Mouse (Mus musculus) embryonic facial prominence, embryonic 15.5 days (tissue): ENCODE measurements at regions not wholly inside any gene's neighbourhood (a gene's known extent, or its start where the extent isn't known, plus 50 kb on each side); places are given as distances from the start of the nearest gene placed in this dataset.

ENCODE experiments used
- ATAC-seq: fragments of 200-750 bp; cut with Nextera tagmentation; 2 replicates; pipeline ENCODE4 v1.8.0; 2017; ENCODE audit warnings: low read depth, moderate TSS enrichment; ENCODE audit not compliant: insufficient number of reproducible peaks, low FRiP score, low TSS enrichment
- H3K27ac ChIP-seq: fragments of 300-500 bp; sonication (generic); replicated peaks from 2 replicates; pipeline ENCODE4 v1.5.1; 2015; ENCODE audit warnings: mild to moderate bottlenecking, inconsistent platforms
- H3K27me3 ChIP-seq: fragments of 300-500 bp; sonication (generic); 2 replicates; pipeline ENCODE4 v1.6.1; 2015; ENCODE audit warnings: inconsistent platforms
- H3K36me3 ChIP-seq: fragments of 300-500 bp; sonication (generic); 2 replicates; pipeline ENCODE4 v1.6.1; 2015; ENCODE audit warnings: mild to moderate bottlenecking, inconsistent platforms
- H3K4me1 ChIP-seq: fragments of 300-500 bp; sonication (generic); 2 replicates; pipeline ENCODE4 v1.6.1; 2015; ENCODE audit warnings: inconsistent platforms
- H3K4me2 ChIP-seq: fragments of 300-500 bp; sonication (generic); replicated peaks from 2 replicates; pipeline ENCODE4 v1.6.1; 2015; ENCODE audit warnings: mild to moderate bottlenecking, inconsistent platforms
- H3K4me3 ChIP-seq: fragments of 300-500 bp; sonication (generic); replicated peaks from 2 replicates; pipeline ENCODE4 v1.5.1; 2015; ENCODE audit warnings: mild to moderate bottlenecking, inconsistent platforms
- H3K9ac ChIP-seq: fragments of 300-500 bp; sonication (generic); 2 replicates; pipeline ENCODE4 v1.6.1; 2015; ENCODE audit warnings: inconsistent platforms
- H3K9me3 ChIP-seq: fragments of 300-500 bp; sonication (generic); replicated peaks from 2 replicates; pipeline ENCODE4 v1.6.1; 2016; ENCODE audit warnings: inconsistent platforms
- WGBS: fragments of 180-500 bp; shearing (Covaris S2); methylation state at CpG from one replicate; pipeline ENCODE4 v1.1.7; 2015; 5-methylcytosine and 5-hydroxymethylcytosine counted together

DNA sequence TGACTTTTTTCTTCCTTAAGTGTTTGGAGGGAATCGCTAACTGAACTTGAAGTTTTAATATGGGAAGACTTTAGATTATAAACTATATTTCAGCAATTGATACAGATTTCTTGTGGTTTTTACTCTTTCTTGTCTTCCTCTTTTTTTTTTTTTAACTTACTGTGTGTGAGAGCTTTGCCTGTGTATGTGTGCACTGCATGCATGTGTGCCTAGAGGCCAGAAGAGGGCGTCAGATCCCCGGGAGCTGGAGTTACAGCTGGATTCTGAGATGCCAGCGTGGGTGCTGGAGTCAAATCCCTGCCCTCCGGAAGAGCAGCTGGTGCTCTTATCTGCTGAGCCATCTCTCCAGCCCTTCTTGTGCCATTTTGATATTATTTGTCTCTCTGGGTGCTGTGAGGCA lies 129.6 kb downstream of the Trim33 start:
- no peak for ATAC-seq
- no peaks in the 10 kb centered on the region for H3K36me3 ChIP-seq
- H3K9ac ChIP-seq = no peak overlapping the region
- H3K9me3 ChIP-seq = no peaks in the 10 kb centered on the region
- H3K4me3 ChIP-seq = no peak overlapping the region
- 82% methylated on average over 5 of the region's 5 CpGs for WGBS
- no peaks in the 10 kb centered on the region for H3K27me3 ChIP-seq
- H3K4me1 ChIP-seq = peaks cover 6% of the 10 kb centered on the region; the same call in 1 of the 2 replicates
- no peak overlapping the region for H3K4me2 ChIP-seq
- H3K27ac ChIP-seq = no peak overlapping the region

DNA sequence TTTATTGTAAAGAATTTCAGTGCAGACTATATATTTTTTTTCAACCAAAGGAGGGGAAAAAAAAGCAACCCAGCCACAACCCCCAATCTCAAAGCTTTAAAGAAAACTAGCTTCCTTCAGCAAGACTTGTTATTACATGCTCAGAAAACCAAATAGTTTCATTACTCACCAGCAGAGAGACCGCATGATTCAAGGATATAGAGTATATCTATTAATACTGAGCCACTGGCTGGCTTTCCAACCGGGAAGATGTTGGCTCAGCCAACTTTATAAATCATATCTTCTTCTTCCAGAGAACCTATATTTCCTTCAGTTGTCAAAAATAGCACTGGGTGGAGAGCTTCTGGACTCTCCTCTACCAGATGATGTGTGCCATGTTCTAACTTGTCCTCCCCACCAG lies 133.2 kb downstream of the Trim33 start:
- Histone ChIP-seq H3K27ac (no peak overlapping the region; the same call in 1 of the 2 replicates), H3K4me3 (no peak overlapping the region), H3K36me3 (no peaks in the 10 kb centered on the region), H3K27me3 (no peaks in the 10 kb centered on the region), H3K9me3 (no peaks in the 10 kb centered on the region), H3K4me1 (peaks cover 6% of the 10 kb centered on the region; the same call in 1 of the 2 replicates), H3K9ac (no peak overlapping the region), H3K4me2 (no peak overlapping the region)
- ATAC-seq = peak; percentile 72; the same call in 1 of the 2 replicates
- 55% methylated on average over 2 of the region's 2 CpGs for WGBS

DNA sequence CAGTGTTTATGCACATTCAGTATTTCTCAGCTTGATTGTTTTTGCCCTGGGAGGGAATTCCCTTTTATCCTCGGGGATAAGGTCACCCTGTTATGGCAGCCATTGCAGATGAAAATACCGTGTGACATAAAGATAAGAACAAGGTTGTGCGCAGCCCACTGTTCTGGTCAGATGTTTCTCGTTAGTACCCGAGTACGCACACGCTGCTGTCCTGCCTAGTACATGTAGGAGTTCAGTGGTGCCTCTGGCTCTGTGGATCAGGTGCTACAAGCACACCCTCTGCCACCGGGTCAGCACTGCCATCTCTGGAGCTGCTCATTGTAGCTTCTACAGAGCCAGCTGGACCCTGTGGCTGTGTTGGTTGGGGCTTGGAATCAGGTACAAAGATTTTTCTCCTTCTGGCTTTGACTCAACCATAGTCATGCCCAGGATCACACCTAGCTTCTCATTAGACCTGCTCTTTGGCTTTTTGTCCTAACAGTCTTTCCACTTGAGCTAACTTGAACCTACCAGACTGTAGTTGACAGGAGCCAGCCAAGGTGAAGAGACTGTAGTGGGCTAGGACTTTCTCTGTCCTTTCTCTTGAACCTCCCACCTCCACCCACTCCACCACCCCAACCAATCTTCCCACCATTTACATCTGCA lies 136.1 kb downstream of the Trim33 start:
- no peak for ATAC-seq
- WGBS = 55% methylated on average over 8 of the region's 8 CpGs
- no peaks in the 10 kb centered on the region for H3K36me3 ChIP-seq
- no peaks in the 10 kb centered on the region for H3K9me3 ChIP-seq
- H3K4me3 ChIP-seq = no peak overlapping the region
- H3K4me2 ChIP-seq = no peak overlapping the region
- H3K4me1 ChIP-seq = peaks cover 15% of the 10 kb centered on the region
- H3K27me3 ChIP-seq = no peaks in the 10 kb centered on the region
- H3K27ac ChIP-seq = no peak overlapping the region
- no peak overlapping the region for H3K9ac ChIP-seq

DNA sequence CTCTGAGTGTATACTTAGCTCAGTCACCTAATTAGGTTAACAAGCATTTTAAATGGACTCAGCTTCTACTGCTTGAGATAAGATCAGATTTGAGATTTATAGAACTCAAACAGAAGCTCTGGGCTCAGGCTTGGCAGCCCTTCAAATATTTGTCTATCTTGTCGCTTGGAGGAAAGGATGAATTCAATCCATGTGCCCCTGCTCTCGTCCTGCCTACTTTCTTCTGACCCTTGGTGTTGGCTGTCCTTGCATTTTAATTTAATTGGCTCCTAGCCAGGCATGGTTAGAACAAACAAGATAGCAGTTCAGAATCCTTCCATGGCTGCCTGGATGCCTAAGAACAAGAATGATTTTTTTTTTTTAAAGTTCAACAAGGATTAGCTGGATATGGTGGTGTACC lies 137.2 kb downstream of the Trim33 start:
- Histone ChIP-seq H3K27me3 (no peaks in the 10 kb centered on the region), H3K9me3 (no peaks in the 10 kb centered on the region), H3K36me3 (no peaks in the 10 kb centered on the region), H3K4me1 (peaks cover 26% of the 10 kb centered on the region), H3K4me3 (no peak overlapping the region), H3K27ac (no peak overlapping the region), H3K9ac (no peak overlapping the region), H3K4me2 (no peak overlapping the region)
- ATAC-seq = no peak
- 24% methylated on average over 2 of the region's 2 CpGs for WGBS

DNA sequence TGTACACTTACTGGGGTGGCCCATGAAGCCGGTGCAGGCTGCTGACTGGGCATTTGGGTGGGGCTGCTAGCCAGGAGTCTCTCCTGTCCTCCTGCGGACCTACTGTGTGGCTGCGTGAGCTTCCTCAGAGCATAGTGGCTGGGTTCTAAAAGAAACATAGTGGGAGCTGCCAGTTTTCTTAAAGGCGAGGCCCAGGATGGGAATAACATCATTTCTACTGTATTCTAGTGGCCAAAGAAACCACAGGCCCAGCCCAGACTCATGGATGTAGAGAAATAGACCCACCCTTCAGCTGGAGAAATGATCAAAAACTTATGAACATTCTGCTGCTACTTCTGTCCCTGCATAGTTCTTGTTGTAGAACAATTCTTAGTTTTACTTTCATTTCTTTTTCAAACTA lies 138.7 kb downstream of the Trim33 start:
- Histone ChIP-seq H3K9me3 (no peaks in the 10 kb centered on the region), H3K36me3 (no peaks in the 10 kb centered on the region), H3K27me3 (no peaks in the 10 kb centered on the region), H3K27ac (no peak overlapping the region), H3K9ac (no peak overlapping the region), H3K4me3 (no peak overlapping the region), H3K4me2 (no peak overlapping the region), H3K4me1 (peaks cover 32% of the 10 kb centered on the region)
- WGBS = 86% methylated on average over 4 of the region's 4 CpGs
- no peak for ATAC-seq

DNA sequence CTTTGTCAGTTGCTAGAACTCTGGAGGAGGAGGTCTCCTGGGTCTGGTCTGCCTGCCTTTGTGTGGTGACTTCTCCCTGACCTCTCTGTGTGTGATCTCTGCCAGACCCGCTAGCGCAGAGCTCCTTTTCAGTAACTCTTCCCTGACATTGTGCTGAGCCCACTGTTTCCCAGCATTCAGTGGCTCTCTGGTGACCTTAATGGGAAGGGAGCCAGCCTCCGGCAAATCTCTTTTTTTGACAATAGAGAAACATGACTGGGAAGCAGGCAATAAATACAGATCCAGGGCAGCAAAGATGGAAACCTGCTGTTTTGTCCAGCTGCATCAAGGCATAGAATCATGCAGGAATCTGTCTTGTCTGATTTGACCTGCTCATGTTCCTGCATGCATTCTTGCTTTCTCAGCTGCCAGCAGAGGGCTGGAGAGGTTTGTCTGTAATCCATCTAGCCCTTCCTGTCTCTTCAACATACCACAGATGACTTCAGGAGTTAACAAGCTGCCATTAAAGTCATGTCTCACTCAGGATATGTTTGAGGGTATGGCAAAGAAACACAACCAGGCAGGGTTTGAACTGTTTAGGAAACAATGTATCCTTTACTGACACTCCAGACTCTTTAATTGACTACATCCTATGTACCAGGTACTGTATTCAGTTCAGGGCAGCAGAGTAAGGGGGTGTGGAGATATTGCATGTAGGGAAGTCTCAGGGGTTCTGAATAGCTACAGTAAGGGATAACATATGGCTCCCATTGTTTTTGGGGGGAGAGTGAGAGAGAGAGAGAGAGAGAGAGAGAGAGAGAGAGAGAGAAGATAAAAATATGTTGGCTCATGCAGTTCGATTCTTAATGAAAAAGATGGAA lies 140.9 kb downstream of the Trim33 start:
- H3K27me3 ChIP-seq = no peaks in the 10 kb centered on the region
- H3K4me3 ChIP-seq = no peak overlapping the region
- ATAC-seq = peak; percentile 76
- H3K9me3 ChIP-seq = no peaks in the 10 kb centered on the region
- H3K4me2 ChIP-seq = no peak overlapping the region
- WGBS = 23% methylated on average over 4 of the region's 4 CpGs
- peaks cover 32% of the 10 kb centered on the region for H3K4me1 ChIP-seq
- H3K36me3 ChIP-seq = no peaks in the 10 kb centered on the region
- H3K9ac ChIP-seq = no peak overlapping the region
- H3K27ac ChIP-seq = peak overlapping the region; percentile 39; the same call in 1 of the 2 replicates

DNA sequence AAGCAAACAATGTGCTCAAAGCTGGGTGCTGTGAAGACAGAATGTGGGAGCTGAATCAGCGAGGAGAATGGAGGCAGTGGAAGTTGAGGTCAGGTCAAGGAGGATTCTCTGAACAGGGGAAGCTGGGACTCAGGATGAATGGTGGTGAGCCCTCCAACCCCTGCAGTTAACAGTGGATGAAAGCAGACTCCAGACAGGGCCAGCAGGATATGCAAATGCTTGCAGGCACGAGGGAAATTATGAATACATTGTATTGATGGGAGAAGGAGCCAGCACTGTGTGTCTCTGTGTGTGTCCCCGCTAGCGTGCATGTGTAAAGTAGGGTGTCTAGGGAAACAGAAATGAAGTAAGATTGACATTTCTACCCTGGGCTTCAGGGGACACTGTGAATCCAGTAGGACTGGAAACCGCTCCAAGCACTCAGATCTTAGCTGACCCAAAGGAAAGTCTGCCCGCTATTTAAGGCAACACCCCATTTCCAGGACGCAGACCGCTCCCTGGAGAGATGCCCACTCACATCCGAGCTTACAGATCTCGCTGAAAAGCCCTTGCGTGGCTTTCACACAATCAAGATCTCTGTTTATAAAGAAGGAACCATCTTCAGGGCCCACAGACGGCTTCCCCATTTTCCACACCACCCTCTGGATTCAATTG lies 141.7 kb downstream of the Trim33 start:
- Histone ChIP-seq H3K27me3 (no peaks in the 10 kb centered on the region), H3K4me1 (peaks cover 32% of the 10 kb centered on the region), H3K27ac (peak overlapping the region; percentile 39; the same call in 1 of the 2 replicates), H3K4me2 (no peak overlapping the region), H3K36me3 (no peaks in the 10 kb centered on the region), H3K9me3 (no peaks in the 10 kb centered on the region), H3K9ac (no peak overlapping the region), H3K4me3 (no peak overlapping the region)
- 48% methylated on average over 12 of the region's 12 CpGs for WGBS
- no peak for ATAC-seq

DNA sequence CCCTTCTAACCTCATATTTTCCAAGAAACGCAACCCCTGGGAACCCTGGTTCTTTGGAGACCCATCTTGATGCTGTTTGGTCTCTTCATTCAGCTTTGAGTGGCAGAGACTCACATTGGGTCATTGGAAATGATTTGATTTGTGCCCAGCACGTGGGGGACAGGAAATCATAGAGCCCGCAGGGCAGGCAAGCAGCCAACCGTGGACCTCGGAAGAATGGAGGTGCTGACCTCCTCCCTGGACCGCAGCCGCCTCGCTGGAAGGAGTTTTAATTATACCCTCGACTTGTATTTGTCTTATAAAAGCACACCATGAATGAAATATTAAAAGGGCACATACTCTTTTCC lies 142.2 kb downstream of the Trim33 start:
- Histone ChIP-seq H3K4me3 (no peak overlapping the region), H3K9me3 (no peaks in the 10 kb centered on the region), H3K27ac (no peak overlapping the region), H3K4me1 (peaks cover 27% of the 10 kb centered on the region), H3K9ac (no peak overlapping the region), H3K36me3 (no peaks in the 10 kb centered on the region), H3K4me2 (no peak overlapping the region), H3K27me3 (no peaks in the 10 kb centered on the region)
- WGBS = 31% methylated on average over 9 of the region's 9 CpGs
- no peak for ATAC-seq

DNA sequence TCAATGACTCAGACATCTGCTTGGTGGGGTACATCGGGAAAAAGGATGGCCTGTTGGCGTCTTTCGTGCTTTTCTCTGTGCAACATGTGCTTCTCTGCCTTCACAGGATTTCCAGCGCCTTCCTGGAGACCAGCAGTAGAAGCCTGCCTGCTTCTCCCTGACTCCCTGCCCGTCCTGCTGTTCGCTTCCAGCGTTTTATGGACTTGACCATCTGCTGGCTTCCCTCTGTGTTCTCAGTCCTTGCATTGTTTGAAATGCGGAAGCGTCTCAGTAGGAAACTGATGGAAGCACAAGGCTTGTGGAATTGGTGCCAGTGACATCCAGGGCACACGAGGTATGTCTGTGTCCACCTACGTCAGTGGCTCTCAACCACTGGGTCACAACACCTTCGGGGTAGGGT lies 143.7 kb downstream of the Trim33 start:
- no peaks in the 10 kb centered on the region for H3K9me3 ChIP-seq
- H3K4me2 ChIP-seq = no peak overlapping the region
- peaks cover 26% of the 10 kb centered on the region for H3K4me1 ChIP-seq
- WGBS = 88% methylated on average over 12 of the region's 12 CpGs
- no peaks in the 10 kb centered on the region for H3K27me3 ChIP-seq
- no peak overlapping the region for H3K27ac ChIP-seq
- H3K36me3 ChIP-seq = no peaks in the 10 kb centered on the region
- ATAC-seq = no peak
- no peak overlapping the region for H3K9ac ChIP-seq
- H3K4me3 ChIP-seq = no peak overlapping the region

DNA sequence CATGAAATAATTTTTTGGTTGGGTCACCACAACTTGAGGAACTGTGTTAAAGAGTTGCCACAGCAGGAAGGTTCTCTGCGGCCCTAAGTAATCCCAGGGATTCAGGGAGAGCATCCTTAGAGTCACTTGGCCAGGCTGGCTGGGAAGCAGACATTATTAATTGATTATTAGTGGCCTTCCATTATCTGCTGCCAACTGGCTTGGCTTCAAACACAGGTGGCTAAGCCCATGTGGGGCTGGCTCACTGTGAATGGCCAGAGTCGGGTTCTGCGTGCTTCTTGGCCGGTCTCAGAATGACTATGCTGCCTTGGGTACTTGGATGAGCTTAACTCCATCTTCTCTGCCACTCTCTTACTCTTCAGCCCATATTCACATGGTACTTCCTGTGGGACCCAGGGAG lies 144.2 kb downstream of the Trim33 start:
- Histone ChIP-seq H3K9me3 (no peaks in the 10 kb centered on the region), H3K27ac (no peak overlapping the region), H3K4me1 (peaks cover 26% of the 10 kb centered on the region), H3K27me3 (no peaks in the 10 kb centered on the region), H3K4me3 (no peak overlapping the region), H3K9ac (no peak overlapping the region), H3K4me2 (no peak overlapping the region), H3K36me3 (no peaks in the 10 kb centered on the region)
- no peak for ATAC-seq
- WGBS = 93% methylated on average over 4 of the region's 4 CpGs

DNA sequence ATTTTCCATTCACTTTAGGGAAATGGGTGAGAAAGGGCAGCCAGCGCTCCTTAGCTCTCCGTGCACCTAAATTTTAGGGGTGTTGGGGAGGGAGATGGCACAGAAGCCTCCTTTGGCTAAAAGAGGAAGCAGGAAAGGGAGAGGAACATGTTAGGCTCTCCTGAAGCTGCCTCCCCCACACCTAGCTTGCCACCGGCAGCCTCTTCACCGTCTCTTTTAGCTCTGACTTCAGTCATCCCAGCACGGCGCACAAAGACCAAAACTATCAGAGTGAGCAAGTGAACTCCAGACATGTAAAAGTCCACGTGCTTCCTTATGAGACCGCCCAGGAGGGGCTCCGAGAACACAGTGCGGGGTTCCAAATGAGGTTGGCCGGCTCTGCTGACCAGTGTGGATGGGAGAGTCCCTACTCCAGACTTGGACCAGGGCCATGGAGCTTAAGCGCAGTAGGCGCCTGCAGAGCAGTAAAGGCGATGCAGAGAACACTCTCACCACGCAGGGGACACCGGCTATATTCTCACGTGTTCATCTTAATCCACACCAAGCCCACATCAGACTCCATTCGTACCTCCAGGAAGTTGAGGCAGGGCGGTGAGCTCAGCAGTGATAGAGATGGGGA lies 146.8 kb downstream of the Trim33 start:
- 91% methylated on average over 19 of the region's 19 CpGs for WGBS
- no peak overlapping the region for H3K27ac ChIP-seq
- no peak overlapping the region for H3K4me3 ChIP-seq
- H3K27me3 ChIP-seq = no peaks in the 10 kb centered on the region
- H3K36me3 ChIP-seq = no peaks in the 10 kb centered on the region
- no peaks in the 10 kb centered on the region for H3K9me3 ChIP-seq
- peaks cover 9% of the 10 kb centered on the region for H3K4me1 ChIP-seq
- ATAC-seq = no peak
- no peak overlapping the region for H3K9ac ChIP-seq
- no peak overlapping the region for H3K4me2 ChIP-seq
